Mouse (Mus musculus) hindbrain, postnatal 0 days (tissue): ENCODE results near the gene 1700010B08Rik. TPM values are rescaled to one million over a fixed set of nuclear protein-coding genes. Genes with fewer than 3 reads are reported as not detected.

Experiments used
- ATAC-seq: fragments of 200-750 bp; cut with Nextera tagmentation; 2 replicates; pipeline ENCODE4 v1.8.0; 2017; ENCODE audit warnings: mild to moderate bottlenecking, moderate TSS enrichment, moderate library complexity
- DNase-seq: peaks from one replicate; pipeline ENCODE4 v3.0.0-alpha.2; 2015; ENCODE audit warnings: low spot score
- H3K27ac ChIP-seq: fragments of 300-500 bp; sonication (generic); 2 replicates; pipeline ENCODE4 v1.5.1; 2014; ENCODE audit warnings: mild to moderate bottlenecking
- H3K27me3 ChIP-seq: fragments of 300-500 bp; sonication (generic); 2 replicates; pipeline ENCODE4 v1.6.1; 2014; ENCODE audit warnings: low read length, mixed read lengths; ENCODE audit not compliant: insufficient read depth
- H3K36me3 ChIP-seq: fragments of 300-500 bp; sonication (generic); 2 replicates; pipeline ENCODE4 v1.6.1; 2014; ENCODE audit warnings: low read length, mixed read lengths; ENCODE audit not compliant: insufficient read depth
- H3K4me1 ChIP-seq: fragments of 300-500 bp; sonication (generic); 2 replicates; pipeline ENCODE4 v1.6.1; 2014; ENCODE audit warnings: antibody characterized with exemption, low read length, mixed read lengths; ENCODE audit not compliant: insufficient read depth
- H3K4me2 ChIP-seq: fragments of 300-500 bp; sonication (generic); 2 replicates; pipeline ENCODE4 v1.6.1; 2014; ENCODE audit warnings: low read depth, mild to moderate bottlenecking, low read length, moderate library complexity, mixed read lengths
- H3K4me3 ChIP-seq: fragments of 300-500 bp; sonication (generic); 2 replicates; pipeline ENCODE4 v1.5.1; 2014; ENCODE audit warnings: low read length
- H3K9ac ChIP-seq: fragments of 300-500 bp; sonication (generic); replicated peaks from 2 replicates; pipeline ENCODE4 v1.6.1; 2014; ENCODE audit warnings: mild to moderate bottlenecking, low read length, moderate library complexity, mixed read lengths
- H3K9me3 ChIP-seq: fragments of 300-500 bp; sonication (generic); 2 replicates; pipeline ENCODE4 v1.6.1; 2016; ENCODE audit warnings: low read length, mixed read lengths
- CTCF ChIP-seq: IDR thresholded peaks from 2 replicates; pipeline ENCODE4 v1.5.1; 2016; ENCODE audit warnings: antibody characterized with exemption, control low read depth, low read depth
- WGBS: fragments of 180-500 bp; shearing (Covaris S2); extraction: QIAGEN DNeasy Blood & Tissue Kit; methylation state at CpG from one replicate; pipeline ENCODE4 v1.1.7; 2014; 5-methylcytosine and 5-hydroxymethylcytosine counted together
- polyA plus RNA-seq: library from polyadenylated mRNA; unstranded; fragments of >200 nt; fragmentation: Nextera tagmentation; extraction: Ambion mirVana; gene quantifications from 2 replicates; pipeline ENCODE4 v1.2.1, GENCODE M21; 2015
- total RNA-seq: library from RNA; depleted of rRNA; stranded (reverse); fragments of >200 nt; gene quantifications from 2 replicates; pipeline ENCODE4 v1.2.3, GENCODE M21; 2014

1700010B08Rik gene
- total and polyA plus RNA-seq, 2 experiments from 2014 or later = not detected

- Histone ChIP-seq H3K9me3 (no peaks in the 10 kb centered on the region), H3K36me3 (0 out of 2 replicates have a peak, but pooled peaks cover 4% of the 10 kb centered on the region), H3K27ac (no peak overlapping the region), H3K27me3 (no peaks in the 10 kb centered on the region), H3K4me3 (no peak overlapping the region), H3K4me2 (no peak overlapping the region), H3K9ac (no peak overlapping the region), H3K4me1 (no peaks in the 10 kb centered on the region)
- ATAC-seq (0 out of 2 replicates have a peak, but pooled peaks have one; percentile 22), DNase-seq (no peak)
- 87% methylated on average over 3 of the region's 3 CpGs for WGBS
- TF ChIP-seq CTCF = no peak
Observed at GRCm38 (mm10) chr2:173685781-173686361, 33.3 kb upstream of the 1700010B08Rik start.

- Histone ChIP-seq H3K9ac (no peak overlapping the region), H3K4me2 (no peak overlapping the region), H3K9me3 (no peaks in the 10 kb centered on the region), H3K36me3 (0 out of 2 replicates have a peak, but pooled peaks cover 4% of the 10 kb centered on the region), H3K4me1 (no peaks in the 10 kb centered on the region), H3K4me3 (no peak overlapping the region), H3K27ac (no peak overlapping the region), H3K27me3 (no peaks in the 10 kb centered on the region)
- DNase-seq = no peak
- 79% methylated on average over 5 of the region's 5 CpGs for WGBS
- ATAC-seq = no peak
- TF ChIP-seq CTCF = no peak
Observed at GRCm38 (mm10) chr2:173687363-173687762, 31.9 kb upstream of the 1700010B08Rik start.

GRCm38 (mm10) chr2:173689835-173690234 lies 29.4 kb upstream of the 1700010B08Rik start:
- ATAC-seq (no peak), DNase-seq (no peak)
- H3K9ac ChIP-seq = no peak overlapping the region
- 0 out of 2 replicates have a peak, but pooled peaks cover 4% of the 10 kb centered on the region for H3K36me3 ChIP-seq
- H3K4me3 ChIP-seq = no peak overlapping the region
- no peak overlapping the region for H3K4me2 ChIP-seq
- no peaks in the 10 kb centered on the region for H3K9me3 ChIP-seq
- H3K4me1 ChIP-seq = no peaks in the 10 kb centered on the region
- H3K27me3 ChIP-seq = no peaks in the 10 kb centered on the region
- no peak overlapping the region for H3K27ac ChIP-seq
- TF ChIP-seq CTCF = no peak

GRCm38 (mm10) chr2:173691748-173692147 lies 27.5 kb upstream of the 1700010B08Rik start:
- ATAC-seq (no peak), DNase-seq (peak; percentile 29)
- no peak overlapping the region for H3K9ac ChIP-seq
- H3K4me3 ChIP-seq = no peak overlapping the region
- TF ChIP-seq CTCF = no peak
- H3K27ac ChIP-seq = no peak overlapping the region; the same call in 1 of the 2 replicates
- no peaks in the 10 kb centered on the region for H3K27me3 ChIP-seq
- H3K9me3 ChIP-seq = no peaks in the 10 kb centered on the region
- 65% methylated on average over 6 of the region's 6 CpGs for WGBS
- no peak overlapping the region for H3K4me2 ChIP-seq
- peaks cover 10% of the 10 kb centered on the region; the same call in 1 of the 2 replicates for H3K36me3 ChIP-seq
- H3K4me1 ChIP-seq = no peaks in the 10 kb centered on the region

GRCm38 (mm10) chr2:173692693-173693092 lies 26.5 kb upstream of the 1700010B08Rik start:
- Histone ChIP-seq H3K4me1 (no peaks in the 10 kb centered on the region), H3K27me3 (no peaks in the 10 kb centered on the region), H3K9ac (no peak overlapping the region), H3K9me3 (no peaks in the 10 kb centered on the region), H3K4me3 (no peak overlapping the region), H3K4me2 (no peak overlapping the region), H3K27ac (no peak overlapping the region), H3K36me3 (peaks cover 10% of the 10 kb centered on the region; the same call in 1 of the 2 replicates)
- no peak for DNase-seq
- ATAC-seq = no peak
- no peak for TF ChIP-seq CTCF
- WGBS = 75% methylated on average over 2 of the region's 2 CpGs

- no peak for ATAC-seq
- no peaks in the 10 kb centered on the region for H3K9me3 ChIP-seq
- H3K4me2 ChIP-seq = no peak overlapping the region
- TF ChIP-seq CTCF = no peak
- no peaks in the 10 kb centered on the region for H3K27me3 ChIP-seq
- peaks cover 33% of the 10 kb centered on the region for H3K36me3 ChIP-seq
- WGBS = 89% methylated on average over 3 of the region's 3 CpGs
- H3K4me3 ChIP-seq = no peak overlapping the region
- H3K9ac ChIP-seq = no peak overlapping the region
- H3K4me1 ChIP-seq = no peaks in the 10 kb centered on the region
- DNase-seq = no peak
- no peak overlapping the region for H3K27ac ChIP-seq
Observed at GRCm38 (mm10) chr2:173698850-173699249, 20.4 kb upstream of the 1700010B08Rik start.
